Mouse (Mus musculus) hindbrain, embryonic 10.5 days (tissue): ENCODE measurements around the gene Pfdn4. TPM values are rescaled to one million over a fixed set of nuclear protein-coding genes. Genes with fewer than 3 reads are reported as not detected.

ENCODE experiments used
- polyA plus RNA-seq: library from polyadenylated mRNA; unstranded; fragments of >200 nt; fragmentation: Nextera tagmentation; extraction: Ambion mirVana; gene quantifications from 2 replicates; pipeline ENCODE4 v1.2.1, GENCODE M21; 2016

Gene Pfdn4
- polyA plus RNA-seq, 1 experiment from 2014 or later = 104 TPM

Other genes with a start within 250 kb of the Pfdn4 start
- gene Bcas1, start 68.6 kb upstream of the Pfdn4 start, polyA plus RNA-seq = 1.1 and 2.2 TPM in 2 replicates
- 0.07 and 0.17 TPM in 2 replicates for gene Cyp24a1, start 717 bp downstream of the Pfdn4 start, polyA plus RNA-seq
- gene 4930470P17Rik, start 105.6 kb downstream of the Pfdn4 start, polyA plus RNA-seq = not detected in 2 replicates
- 8.5 and 12.7 TPM in 2 replicates for gene Dok5, start 235.4 kb downstream of the Pfdn4 start, polyA plus RNA-seq